Mouse (Mus musculus) thymus, postnatal 36 days (tissue): ENCODE results near the gene Ide.

Experiments
- DNase-seq, 2 experiments: peaks; one replicate each; pipeline ENCODE4 v3.0.0; 2022; ENCODE audit warnings: mixed read lengths in 2 of 2

Gene Ide

GRCm38 (mm10) chr19:37337752-37338151 lies at the start of gene Ide:
Ide (minus strand) TSS chr19:37337852.
- no peak for DNase-seq

DNA sequence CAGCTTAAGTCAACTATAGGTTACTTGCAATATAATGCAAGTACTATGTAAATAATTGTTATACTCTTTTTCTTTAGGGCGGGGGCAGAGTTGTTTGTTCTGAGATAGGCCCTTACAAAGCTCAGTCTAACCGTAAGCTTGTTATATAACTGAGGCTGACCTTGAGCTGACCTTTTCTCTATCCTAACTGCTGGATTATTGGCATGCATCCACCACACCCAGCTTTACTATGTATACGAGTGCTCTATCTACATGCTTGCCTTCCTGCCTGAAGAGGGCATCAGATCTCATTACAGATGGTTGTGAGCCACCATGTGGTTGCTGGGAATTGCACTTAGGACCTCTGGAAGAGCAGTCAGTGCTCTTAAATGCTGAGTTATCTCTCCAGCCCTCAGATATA lies 48.5 kb upstream of the Ide start:
- no peak for DNase-seq

GRCm38 (mm10) chr19:37378816-37379215 lies 41.2 kb upstream of the Ide start:
- no peak for DNase-seq

- no peak for DNase-seq
These were observed 39.8 kb upstream of the Ide start for GRCm38 (mm10) chr19:37377404-37377990.

DNA sequence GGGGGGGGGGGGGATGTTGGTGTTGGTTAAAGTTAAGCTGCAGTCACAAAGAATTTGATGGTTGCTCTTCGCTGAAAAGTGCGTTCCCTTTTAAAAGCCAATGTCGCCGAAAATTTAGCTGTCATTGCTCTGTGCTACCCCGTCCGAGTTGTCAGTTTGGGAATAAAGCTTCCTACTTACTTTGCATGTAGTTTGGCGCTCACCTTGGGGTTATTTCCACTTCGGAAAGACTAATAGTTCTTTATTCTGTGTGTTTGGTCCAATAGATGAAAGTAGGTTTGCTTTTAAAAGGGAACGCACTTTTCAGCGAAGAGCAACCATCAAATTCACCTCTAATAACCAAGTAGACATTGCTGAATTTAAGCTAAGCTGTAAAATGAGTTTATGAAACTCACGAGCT lies 39.2 kb upstream of the Ide start:
- no peak for DNase-seq

DNA sequence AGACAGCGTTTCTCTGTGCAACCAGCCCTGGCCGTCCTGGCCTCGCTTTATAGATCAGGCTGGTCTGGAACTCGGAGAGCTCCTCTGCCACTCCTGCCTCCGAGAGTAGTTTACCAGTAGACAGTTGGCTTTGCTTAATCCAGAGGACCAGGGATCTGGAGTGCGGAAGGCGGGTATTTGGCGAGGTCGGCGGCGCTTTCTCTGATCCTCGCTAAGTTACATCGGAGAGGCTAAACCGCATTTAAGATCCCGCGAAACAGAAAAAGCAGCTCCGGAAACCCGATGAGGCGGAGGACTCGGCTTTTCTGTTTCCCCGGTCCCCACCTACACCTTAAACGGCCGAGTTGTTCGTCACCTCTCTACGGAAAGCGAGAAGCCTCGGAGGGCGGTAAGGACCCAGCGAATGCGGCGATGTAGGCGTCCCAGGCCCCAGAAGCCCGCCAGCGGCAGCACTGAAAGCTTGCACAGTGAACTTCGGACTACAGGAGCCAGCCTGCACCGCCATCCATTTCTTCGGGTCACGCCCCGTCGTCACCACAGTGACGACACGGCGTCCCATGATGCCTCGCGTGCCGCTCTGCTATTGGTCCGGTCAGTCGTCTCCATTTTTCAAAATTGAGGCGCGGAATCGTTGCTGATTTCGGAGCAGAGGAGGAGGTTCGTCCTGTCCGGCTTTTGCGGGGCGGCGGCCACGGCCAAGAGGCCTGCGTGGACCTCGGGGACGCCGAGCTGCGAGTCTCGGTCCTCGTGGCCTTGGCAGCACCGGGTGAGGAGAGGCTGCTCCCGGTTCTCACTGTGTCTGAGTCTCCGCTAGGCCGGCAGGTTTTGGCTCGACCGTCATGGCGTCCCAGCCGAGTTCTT lies 38.3 kb upstream of the Ide start, which contains the start of gene Kif11:
Gene Kif11 (plus strand): TSS at position 649 of the 861 bp plus-strand sequence.
- peak; percentile 95 for DNase-seq

GRCm38 (mm10) chr19:37374941-37375754 lies 37.5 kb upstream of the Ide start:
- peak in 1 of 2 experiments; percentile 7 for DNase-seq

DNA sequence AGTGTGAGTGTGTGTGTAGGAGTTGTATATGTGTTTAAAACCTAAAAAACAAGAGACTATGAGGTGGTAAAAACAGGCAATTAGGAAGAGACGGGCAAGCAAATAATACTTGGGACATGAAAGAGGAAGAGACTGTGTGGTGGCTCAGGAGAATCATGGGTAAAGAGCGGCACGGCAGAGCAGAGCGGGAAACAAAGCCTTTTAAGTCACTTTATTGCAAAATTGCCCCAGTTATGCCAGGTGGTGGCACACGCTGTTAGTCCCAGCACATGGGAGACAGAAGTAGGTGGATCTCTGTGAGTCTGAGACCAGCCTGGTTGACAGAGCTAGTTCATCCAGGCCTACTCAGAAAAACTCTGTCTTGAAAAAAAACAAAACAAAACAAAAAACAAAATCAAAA lies 32.7 kb upstream of the Ide start:
- peak; percentile 59 to 79 for DNase-seq

DNA sequence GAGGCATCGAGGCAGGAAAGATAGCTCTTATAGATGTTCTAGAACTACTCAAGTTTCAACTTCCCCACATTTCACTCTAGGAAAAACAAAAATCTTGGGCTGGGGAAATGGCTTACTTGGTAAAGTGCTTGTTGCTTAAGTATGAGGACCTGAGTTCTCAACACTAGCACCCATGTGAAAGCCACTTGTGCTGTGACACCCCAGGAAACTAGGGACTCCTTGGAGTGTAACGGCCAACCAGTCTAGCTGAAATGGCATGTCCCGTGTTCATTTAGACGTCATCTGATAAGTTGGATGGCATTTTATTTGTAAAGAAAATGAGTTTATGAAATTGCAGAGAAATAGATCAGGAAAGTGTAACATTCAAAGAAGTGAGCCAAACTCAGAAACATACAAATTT lies 32.3 kb upstream of the Ide start:
- peak in 1 of 2 experiments; percentile 10 for DNase-seq

DNA sequence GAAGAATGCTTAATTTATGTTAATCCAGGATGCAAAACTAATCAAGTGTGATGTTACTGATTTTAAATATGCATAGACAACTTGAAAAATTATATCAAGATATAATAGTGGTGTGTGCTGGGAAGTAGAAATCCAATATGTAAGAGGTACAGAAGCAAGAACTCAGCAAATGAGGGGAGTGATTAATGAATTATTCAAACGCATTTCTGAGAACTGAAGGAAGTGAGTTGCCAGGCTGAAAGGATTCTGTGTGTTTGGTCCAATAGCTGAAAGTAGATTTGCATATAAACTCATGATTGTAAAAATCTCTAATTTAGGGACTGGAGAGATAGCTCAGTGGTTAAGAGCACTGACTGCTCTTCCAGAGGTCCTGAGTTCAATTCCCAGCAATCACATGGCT lies 31.3 kb upstream of the Ide start:
- DNase-seq, result no peak

DNA sequence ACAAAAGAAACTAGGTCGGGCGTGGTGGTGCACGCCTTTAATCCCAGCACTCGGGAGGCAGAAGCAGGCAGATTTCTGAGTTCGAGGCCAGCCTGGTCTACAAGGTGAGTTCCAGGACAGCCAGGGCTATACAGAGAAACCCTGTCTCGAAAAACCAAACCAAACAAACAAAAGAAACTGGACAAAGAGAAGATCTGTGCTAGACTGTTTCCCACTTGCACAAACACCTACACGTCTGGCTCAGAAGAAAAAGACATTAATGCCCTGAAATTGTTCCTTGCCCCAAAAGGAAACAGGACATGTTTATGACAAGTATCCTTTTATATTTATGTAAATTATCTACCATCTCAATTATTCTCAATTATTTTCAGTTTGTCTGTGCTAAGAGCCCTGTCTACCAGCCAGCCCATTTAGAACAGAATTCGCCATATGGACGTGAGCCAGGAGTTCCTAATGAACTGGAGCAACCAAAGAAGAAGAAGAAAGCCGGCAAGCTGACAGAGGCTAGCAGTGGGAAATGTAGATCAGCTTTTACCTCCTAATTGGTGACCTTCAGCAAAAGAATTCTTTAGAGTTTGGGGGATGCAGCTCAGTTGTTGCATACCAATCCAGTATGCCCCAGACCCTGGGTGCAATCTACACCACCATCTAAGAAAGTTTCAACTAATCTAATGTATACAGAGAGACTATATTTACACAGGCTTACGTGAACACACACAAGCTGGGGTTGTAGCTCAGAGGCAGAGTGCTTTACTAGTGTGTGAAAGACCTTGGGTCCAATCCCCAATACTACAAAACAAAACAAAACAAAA lies 25.7 kb upstream of the Ide start:
- no peak for DNase-seq

- no peak for DNase-seq
These were observed 24.9 kb upstream of the Ide start for GRCm38 (mm10) chr19:37362545-37362944.

DNA sequence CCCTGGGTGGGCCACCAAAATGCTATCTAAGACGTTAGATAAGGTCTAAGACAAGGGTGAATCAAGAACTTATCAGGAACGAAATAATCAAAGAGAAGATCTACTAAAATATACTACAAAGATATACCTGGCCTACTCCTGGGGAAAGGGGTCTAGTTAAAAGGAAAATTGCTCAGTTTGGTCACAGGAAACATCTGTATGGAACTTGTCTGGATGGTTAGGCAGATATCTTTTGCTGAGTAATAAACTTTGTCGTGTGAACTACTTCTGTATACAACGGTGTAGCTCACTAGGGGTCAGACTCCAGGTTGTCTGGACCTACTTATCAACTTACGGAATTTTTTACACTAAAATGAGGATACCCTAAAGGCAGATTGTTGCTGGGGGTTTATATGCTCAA lies 22.4 kb upstream of the Ide start:
- no peak for DNase-seq

DNA sequence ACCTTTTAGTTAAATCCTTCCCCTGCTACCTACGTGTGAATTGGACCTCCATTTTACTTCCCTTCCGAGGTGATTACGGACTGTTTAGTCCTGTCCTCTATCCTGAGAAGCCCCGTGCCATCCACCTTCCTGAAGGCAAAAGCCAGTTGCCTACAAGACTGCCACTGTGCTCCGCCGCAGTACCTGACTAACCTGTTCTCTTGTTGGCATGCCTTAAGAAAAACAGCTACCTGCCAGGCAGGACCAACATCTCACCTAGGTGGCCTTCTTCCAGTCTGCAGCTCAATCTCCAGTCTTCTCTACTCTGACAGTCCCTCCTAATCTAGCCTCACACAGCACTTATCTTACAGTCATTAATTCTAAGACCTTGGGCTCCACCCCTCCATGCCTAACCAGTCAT lies 15.7 kb upstream of the Ide start:
- no peak for DNase-seq

DNA sequence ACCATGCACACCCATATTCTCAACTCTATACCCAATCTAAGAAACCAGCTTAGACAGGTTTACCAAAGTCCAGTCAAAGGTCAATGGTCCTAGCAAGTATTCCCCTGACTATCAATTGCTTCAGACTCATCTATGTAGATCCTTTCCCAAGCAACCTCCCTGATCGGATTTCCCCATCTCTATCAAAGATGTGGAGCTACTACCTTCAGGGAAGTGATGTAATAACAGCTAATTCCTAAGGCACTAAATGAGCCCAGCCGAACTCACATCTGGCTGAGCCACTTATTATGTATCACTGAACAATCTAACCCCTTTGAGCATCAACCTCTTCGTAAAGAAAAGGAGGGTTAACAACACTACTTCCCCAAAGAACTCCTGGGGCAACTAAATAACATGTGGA lies 15.1 kb upstream of the Ide start:
- no peak for DNase-seq

DNA sequence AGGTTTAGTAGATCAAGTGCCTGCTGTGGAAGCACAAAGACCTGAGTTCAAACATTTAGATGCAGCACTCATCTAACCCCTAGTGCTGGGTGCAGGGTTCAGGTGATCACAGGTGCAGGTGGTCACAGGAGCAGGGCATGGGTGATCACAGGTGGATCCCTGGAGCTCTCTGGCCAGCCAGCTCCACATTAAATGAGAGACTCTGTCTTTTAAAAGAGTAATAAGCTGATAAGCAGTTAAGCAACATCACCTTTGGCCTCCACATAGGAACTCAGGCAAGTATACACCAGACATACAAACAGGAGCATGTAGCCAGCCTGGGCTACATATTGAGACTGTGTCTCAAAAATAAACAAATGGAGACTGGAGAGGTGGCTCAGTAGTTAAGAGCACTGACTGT lies 11.3 kb upstream of the Ide start:
- DNase-seq, result no peak

GRCm38 (mm10) chr19:37348331-37348730 lies 10.7 kb upstream of the Ide start:
- no peak for DNase-seq

- DNase-seq, result no peak
These were observed 8.6 kb upstream of the Ide start for GRCm38 (mm10) chr19:37346258-37346657.

- DNase-seq, result no peak
These were observed 6.2 kb upstream of the Ide start for GRCm38 (mm10) chr19:37343899-37344298.

DNA sequence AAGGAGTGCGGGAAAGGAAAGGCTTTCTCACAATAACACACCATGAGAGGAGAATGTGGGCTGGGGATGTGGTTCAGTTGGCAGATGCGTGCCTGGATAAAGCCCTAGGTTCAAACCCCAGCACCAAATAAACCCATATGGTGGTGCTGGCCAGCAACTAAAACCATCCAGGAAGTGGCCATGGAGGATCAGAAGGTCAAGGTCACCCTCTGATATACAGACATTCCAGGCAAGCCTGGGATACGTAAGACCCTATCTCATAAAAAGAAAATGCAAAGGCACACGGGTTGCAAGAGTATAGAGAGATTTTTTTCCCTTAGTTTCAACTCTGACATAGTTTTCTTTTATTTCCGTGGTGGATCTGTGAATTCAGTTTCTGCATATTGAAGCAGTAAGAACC lies 3.3 kb upstream of the Ide start:
- DNase-seq, result no peak

DNA sequence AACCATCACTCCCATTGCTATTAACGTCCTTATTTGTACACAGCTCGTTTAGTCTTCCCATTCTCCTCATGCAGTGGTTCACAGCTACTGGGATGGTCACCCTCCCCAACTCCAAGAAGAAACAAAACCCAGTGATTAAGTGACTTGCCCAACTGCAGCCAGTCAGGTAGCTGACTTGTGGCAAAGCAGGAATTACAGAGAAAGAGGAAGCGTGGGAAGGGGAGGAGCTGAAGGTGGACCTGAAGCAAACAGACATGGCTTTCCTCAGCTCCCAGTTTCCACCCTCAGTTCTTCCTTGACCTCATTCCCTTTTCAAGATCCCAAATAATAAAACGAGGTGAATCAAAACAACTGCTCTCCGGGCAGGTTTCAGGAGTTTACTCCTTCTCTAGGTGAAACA lies 2.8 kb upstream of the Ide start:
- DNase-seq, result no peak

- DNase-seq, result no peak
These were observed 2.3 kb downstream of the Ide start for GRCm38 (mm10) chr19:37335392-37335791.

- no peak for DNase-seq
These were observed 4.3 kb downstream of the Ide start for GRCm38 (mm10) chr19:37333357-37333756.
